Mouse (Mus musculus) MEL (cell line): ENCODE measurements around the gene Edc3. TPM values are rescaled to one million over a fixed set of nuclear protein-coding genes. Genes with fewer than 3 reads are reported as not detected.

ENCODE experiments used
- DNase-seq: peaks from one replicate; pipeline ENCODE4 v3.0.0; 2011; ENCODE audit warnings: low read depth, low spot score
- H3K27ac ChIP-seq: 2 replicates; pipeline ENCODE4 v1.5.1; 2012; ENCODE audit warnings: low read depth, mild to moderate bottlenecking, control low read depth, low read length, moderate library complexity; ENCODE audit not compliant: control insufficient read depth
- H3K27me3 ChIP-seq, 2 experiments: fragments of 150-350 bp in 1 of 2; sonication (generic) in 1 of 2; 2 replicates each; pipeline ENCODE4 v1.6.1; 2012; ENCODE audit warnings: low read length in 2 of 2, mild to moderate bottlenecking in 2 of 2, improper control_type of control experiment in 1 of 2, moderate library complexity in 1 of 2; ENCODE audit not compliant: insufficient read depth in 2 of 2, control insufficient read depth in 1 of 2
- H3K36me3 ChIP-seq, 2 experiments: 2 replicates each; pipeline ENCODE4 v1.6.1; 2012 to 2014; ENCODE audit warnings: low read length in 2 of 2, improper control_type of control experiment in 1 of 2, inconsistent platforms in 1 of 2, mild to moderate bottlenecking in 1 of 2; ENCODE audit not compliant: insufficient read depth in 2 of 2, control insufficient read depth in 1 of 2
- H3K4me1 ChIP-seq, 2 experiments: fragments of 150-350 bp in 1 of 2; sonication (generic) in 1 of 2; 2 replicates each; pipeline ENCODE4 v1.6.1; 2012; ENCODE audit warnings: low read length in 2 of 2, improper control_type of control experiment in 1 of 2, mild to moderate bottlenecking in 1 of 2; ENCODE audit not compliant: insufficient read depth in 2 of 2, control insufficient read depth in 1 of 2
- H3K4me3 ChIP-seq, 2 experiments: fragments of 150-350 bp in 1 of 2; sonication (generic) in 1 of 2; 2 replicates each; pipeline ENCODE4 v1.5.1; 2012; ENCODE audit warnings: low read depth in 2 of 2, low read length in 2 of 2, mild to moderate bottlenecking in 2 of 2, moderate library complexity in 2 of 2, control low read depth in 1 of 2, improper control_type of control experiment in 1 of 2; ENCODE audit not compliant: control insufficient read depth in 1 of 2, insufficient read depth in 1 of 2
- H3K79me2 ChIP-seq: 2 replicates; pipeline ENCODE4 v1.6.1; 2012; ENCODE audit warnings: mild to moderate bottlenecking, low read length, moderate library complexity; ENCODE audit not compliant: control insufficient read depth, poor library complexity, insufficient read depth
- H3K9ac ChIP-seq: 2 replicates; pipeline ENCODE4 v1.6.1; 2012; ENCODE audit warnings: low read depth, mild to moderate bottlenecking, control low read depth, low read length, moderate library complexity; ENCODE audit not compliant: control insufficient read depth, poor library complexity, severe bottlenecking
- H3K9me3 ChIP-seq: fragments of 150-350 bp; sonication (generic); replicated peaks from 2 replicates; pipeline ENCODE4 v1.6.1; 2012; ENCODE audit warnings: mild to moderate bottlenecking, low read length, improper control_type of control experiment, moderate library complexity; ENCODE audit not compliant: insufficient read depth
- CHD1 ChIP-seq: IDR thresholded peaks from 2 replicates; pipeline ENCODE4 v1.6.1; 2012; ENCODE audit warnings: low read depth, mild to moderate bottlenecking, inconsistent platforms, low read length, improper control_type of control experiment
- CTCF ChIP-seq, 3 experiments: IDR thresholded peaks in 2 of 3; conservative IDR thresholded peaks in 1 of 3; 2 replicates each; pipeline ENCODE4 v1.5.1; 2011 to 2012; ENCODE audit warnings: low read length in 3 of 3, low read depth in 2 of 3, mild to moderate bottlenecking in 2 of 3, improper control_type of control experiment in 1 of 3, inconsistent platforms in 1 of 3, mixed read lengths in 1 of 3, moderate library complexity in 1 of 3; ENCODE audit not compliant: control insufficient read depth in 1 of 3, insufficient read depth in 1 of 3, poor library complexity in 1 of 3, severe bottlenecking in 1 of 3
- ELF1 ChIP-seq: IDR thresholded peaks from 2 replicates; pipeline ENCODE4 v1.6.1; 2014; ENCODE audit warnings: low read depth, mild to moderate bottlenecking, inconsistent platforms, low read length, improper control_type of control experiment, moderate library complexity
- ETS1 ChIP-seq: IDR thresholded peaks from 2 replicates; pipeline ENCODE4 v1.6.1; 2012; ENCODE audit warnings: low read depth, mild to moderate bottlenecking, inconsistent platforms, low read length, improper control_type of control experiment, moderate library complexity
- GABPA ChIP-seq: IDR thresholded peaks from 2 replicates; pipeline ENCODE4 v1.6.1; 2012; ENCODE audit warnings: low read depth, mild to moderate bottlenecking, inconsistent platforms, low read length, improper control_type of control experiment, moderate library complexity
- GATA1 ChIP-seq: IDR thresholded peaks from 2 replicates; pipeline ENCODE4 v1.6.1; 2011; ENCODE audit warnings: low read depth, low read length, improper control_type of control experiment
- JUND ChIP-seq: IDR thresholded peaks from 2 replicates; pipeline ENCODE4 v1.6.1; 2011; ENCODE audit warnings: low read depth, mild to moderate bottlenecking, improper control_type of control experiment, low read length
- MAFK ChIP-seq: IDR thresholded peaks from 2 replicates; pipeline ENCODE4 v1.6.1; 2011; ENCODE audit warnings: low read depth, mild to moderate bottlenecking, low read length, improper control_type of control experiment, borderline replicate concordance
- MEF2A ChIP-seq: IDR thresholded peaks from 2 replicates; pipeline ENCODE4 v1.6.1; 2014; ENCODE audit warnings: low read depth, mild to moderate bottlenecking, inconsistent platforms, low read length, improper control_type of control experiment; ENCODE audit not compliant: poor library complexity, insufficient replicate concordance, severe bottlenecking; ENCODE audit errors: extremely low read depth
- MXI1 ChIP-seq: IDR thresholded peaks from 2 replicates; pipeline ENCODE4 v1.6.1; 2011; ENCODE audit warnings: mild to moderate bottlenecking, low read depth, low read length, improper control_type of control experiment
- MYC ChIP-seq: IDR thresholded peaks from 2 replicates; pipeline ENCODE4 v1.6.1; 2011; ENCODE audit warnings: low read depth, mild to moderate bottlenecking, low read length, improper control_type of control experiment, moderate library complexity
- NRF1 ChIP-seq: IDR thresholded peaks from 2 replicates; pipeline ENCODE4 v1.6.1; 2014; ENCODE audit warnings: low read depth, mild to moderate bottlenecking, inconsistent platforms, low read length, improper control_type of control experiment, moderate library complexity; ENCODE audit not compliant: poor library complexity, insufficient read depth, severe bottlenecking
- POLR2A ChIP-seq, 2 experiments: IDR thresholded peaks; 2 replicates each; pipeline ENCODE4 v1.6.1; 2011 to 2012; ENCODE audit warnings: low read length in 2 of 2, mild to moderate bottlenecking in 2 of 2, control low read depth in 1 of 2, improper control_type of control experiment in 1 of 2, low read depth in 1 of 2, moderate library complexity in 1 of 2; ENCODE audit not compliant: control insufficient read depth in 1 of 2, insufficient read depth in 1 of 2, poor library complexity in 1 of 2
- POLR2AphosphoS2 ChIP-seq: IDR thresholded peaks from 2 replicates; pipeline ENCODE4 v1.6.1; 2011; ENCODE audit warnings: low read length, improper control_type of control experiment
- POLR2AphosphoS5 ChIP-seq: IDR thresholded peaks from 2 replicates; pipeline ENCODE4 v1.6.1; 2012; ENCODE audit warnings: low read depth, borderline replicate concordance, mild to moderate bottlenecking, inconsistent platforms, low read length, moderate library complexity, mixed read lengths
- RAD21 ChIP-seq: IDR thresholded peaks from 2 replicates; pipeline ENCODE4 v1.6.1; 2011; ENCODE audit warnings: mild to moderate bottlenecking, low read depth, low read length, improper control_type of control experiment
- TAL1 ChIP-seq: IDR thresholded peaks from 2 replicates; pipeline ENCODE4 v1.6.1; 2012; ENCODE audit warnings: mild to moderate bottlenecking, inconsistent platforms, low read length, moderate library complexity, mixed read lengths
- TCF12 ChIP-seq: IDR thresholded peaks from 2 replicates; pipeline ENCODE4 v1.6.1; 2014; ENCODE audit warnings: low read depth, mild to moderate bottlenecking, inconsistent platforms, low read length, improper control_type of control experiment, moderate library complexity
- USF1 ChIP-seq: IDR thresholded peaks from 2 replicates; pipeline ENCODE4 v1.6.1; 2014; ENCODE audit warnings: low read depth, mild to moderate bottlenecking, inconsistent platforms, low read length, improper control_type of control experiment, moderate library complexity
- ZC3H11A ChIP-seq: IDR thresholded peaks from 2 replicates; pipeline ENCODE4 v1.6.1; 2012; ENCODE audit warnings: low read depth, mild to moderate bottlenecking, inconsistent platforms, low read length, improper control_type of control experiment
- polyA plus RNA-seq, 2 experiments: library from polyadenylated mRNA; stranded (reverse) in 1 of 2; unstranded in 1 of 2; fragments of >175 nt in 1 of 2; fragments of >200 nt in 1 of 2; gene quantifications; 2 replicates each; pipeline versions ENCODE4 v1.2.1 to v1.2.4; 2012; ENCODE audit warnings: low replicate concordance in 2 of 2, low read depth in 1 of 2; ENCODE audit not compliant: insufficient read length in 2 of 2, insufficient read depth in 1 of 2, missing spikeins in 1 of 2
- total RNA-seq: library from RNA; depleted of rRNA; stranded (reverse); fragments of 300-350 nt; gene quantifications from 2 replicates; pipeline ENCODE4 v1.2.3, GENCODE M21; 2012

The Edc3 gene
- total and polyA plus RNA-seq, 3 experiments = 7.2 to 25.7 TPM; not detected in 1

- H3K9me3 ChIP-seq = no peaks in the 10 kb centered on the region
- no peak overlapping the region for H3K27ac ChIP-seq
- no peaks in the 10 kb centered on the region for H3K79me2 ChIP-seq
- no peak overlapping the region for H3K9ac ChIP-seq
- no peak for DNase-seq
- TF ChIP-seq MXI1 (no peak), TCF12 (no peak), ZC3H11A (no peak), MYC (no peak), POLR2AphosphoS5 (no peak), ETS1 (no peak), CHD1 (no peak), POLR2A (IDR thresholded peaks at IDR 0.05; ENCODE audit: control insufficient read depth in 1 of 2, insufficient read depth in 1 of 2, low read depth in 1 of 2, low read length in 2 of 2, poor library complexity in 1 of 2) (no peak), TAL1 (no peak), ELF1 (no peak), POLR2AphosphoS2 (no peak), USF1 (no peak), MEF2A (no peak), GABPA (no peak), GATA1 (no peak), RAD21 (no peak), NRF1 (no peak), CTCF (IDR thresholded peaks at IDR 0.05 in 2 of 3, conservative IDR thresholded peaks at IDR 0.05 in 1 of 3; ENCODE audit: control insufficient read depth in 1 of 3, insufficient read depth in 1 of 3, low read depth in 2 of 3, low read length in 3 of 3, poor library complexity in 1 of 3, severe bottlenecking in 1 of 3) (no peak), JUND (no peak), MAFK (no peak)
- H3K4me1 ChIP-seq = no peaks in the 10 kb centered on the region
- H3K27me3 ChIP-seq = no peaks in the 10 kb centered on the region
- H3K36me3 ChIP-seq = no peaks in the 10 kb centered on the region
- H3K4me3 ChIP-seq = no peak overlapping the region
Measured at GRCm38 (mm10) chr9:57782656-57783055, 74.3 kb downstream of the Edc3 start.

- H3K4me1 ChIP-seq = no peaks in the 10 kb centered on the region
- H3K36me3 ChIP-seq = no peaks in the 10 kb centered on the region
- H3K27ac ChIP-seq = no peak overlapping the region
- H3K4me3 ChIP-seq = no peak overlapping the region
- no peak overlapping the region for H3K9ac ChIP-seq
- H3K27me3 ChIP-seq = no peaks in the 10 kb centered on the region
- no peak for TF ChIP-seq NRF1
- no peaks in the 10 kb centered on the region for H3K79me2 ChIP-seq
- no peak for DNase-seq
- H3K9me3 ChIP-seq = no peaks in the 10 kb centered on the region
Measured at GRCm38 (mm10) chr9:57789733-57790132, 81.4 kb downstream of the Edc3 start.
